Mouse (Mus musculus) frontal cortex, adult (tissue): ENCODE data around the gene Anxa2.

Experiments
- ATAC-seq: cut with Nextera tagmentation; 2 replicates; pipeline ENCODE4 v1.9.2; 2017; ENCODE audit warnings: mild to moderate bottlenecking, moderate library complexity, mixed read lengths; ENCODE audit not compliant: low TSS enrichment

The Anxa2 gene

GRCm38 (mm10) chr9:69453066-69453900, at the start of gene Anxa2:
TSS of gene Anxa2 (plus strand) at chr9:69453620.
- ATAC-seq = no peak; the same call in 1 of the 2 replicates

GRCm38 (mm10) chr9:69404671-69405070, 48.7 kb upstream of the Anxa2 start:
- no peak for ATAC-seq

- ATAC-seq = no peak
Measured at GRCm38 (mm10) chr9:69419476-69419875, 33.9 kb upstream of the Anxa2 start.

GRCm38 (mm10) chr9:69430531-69430930, 22.9 kb upstream of the Anxa2 start:
- no peak for ATAC-seq

GRCm38 (mm10) chr9:69431863-69432555, 21.4 kb upstream of the Anxa2 start:
- peak; percentile 57; the same call in 1 of the 2 replicates for ATAC-seq

GRCm38 (mm10) chr9:69435194-69435593, 18.2 kb upstream of the Anxa2 start:
- no peak for ATAC-seq

GRCm38 (mm10) chr9:69435662-69436061, 17.8 kb upstream of the Anxa2 start:
- ATAC-seq = no peak

- ATAC-seq = no peak
Measured at GRCm38 (mm10) chr9:69439805-69440357, 13.5 kb upstream of the Anxa2 start.

- no peak for ATAC-seq
Measured at GRCm38 (mm10) chr9:69442471-69443038, 10.9 kb upstream of the Anxa2 start.

- ATAC-seq = no peak
Measured at GRCm38 (mm10) chr9:69443203-69443602, 10.2 kb upstream of the Anxa2 start.

GRCm38 (mm10) chr9:69448801-69449200, 4.6 kb upstream of the Anxa2 start:
- no peak for ATAC-seq

- ATAC-seq = no peak
Measured at GRCm38 (mm10) chr9:69450636-69451035, 2.8 kb upstream of the Anxa2 start.

GRCm38 (mm10) chr9:69451886-69452810, 1.3 kb upstream of the Anxa2 start:
- ATAC-seq = no peak

- no peak for ATAC-seq
Measured at GRCm38 (mm10) chr9:69453901-69454666, 664 bp downstream of the Anxa2 start.

- ATAC-seq = no peak
Measured at GRCm38 (mm10) chr9:69454691-69455090, 1.3 kb downstream of the Anxa2 start.

- no peak for ATAC-seq
Measured at GRCm38 (mm10) chr9:69455391-69455790, 2.0 kb downstream of the Anxa2 start.

GRCm38 (mm10) chr9:69456406-69457075, 3.1 kb downstream of the Anxa2 start:
- no peak for ATAC-seq

- ATAC-seq = no peak
Measured at GRCm38 (mm10) chr9:69457143-69457542, 3.7 kb downstream of the Anxa2 start.

- ATAC-seq = no peak
Measured at GRCm38 (mm10) chr9:69457747-69458625, 4.6 kb downstream of the Anxa2 start.
